Mouse (Mus musculus) right cerebral cortex, postnatal 14 days (tissue): Measurements from ENCODE around the gene Rab31.
A peak's percentile ranks its signal among the peaks of the same experiment; 100 is the strongest.

ENCODE experiments used
- DNase-seq: peaks from one replicate; pipeline ENCODE4 v3.0.0; 2022

Gene Rab31

DNA sequence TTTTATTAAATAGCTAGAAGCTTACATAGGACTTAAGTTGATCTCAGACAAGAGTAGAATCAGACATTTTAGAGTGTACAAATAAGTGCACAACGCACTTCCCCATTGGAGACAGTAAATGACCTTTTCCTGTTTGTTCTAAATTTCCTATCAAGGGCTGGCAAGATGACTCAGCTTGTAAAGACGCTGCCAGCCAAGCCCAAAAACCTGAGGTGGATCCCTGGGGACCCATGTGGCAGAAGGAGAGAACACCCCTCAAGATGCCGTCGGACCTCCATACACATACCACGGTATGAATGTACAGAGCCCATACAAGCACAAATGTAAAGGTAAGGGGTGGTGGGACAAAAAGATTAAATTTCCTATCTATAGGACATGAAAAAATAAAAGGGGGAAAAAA lies 35.4 kb downstream of the Rab31 start:
- no peak for DNase-seq

DNA sequence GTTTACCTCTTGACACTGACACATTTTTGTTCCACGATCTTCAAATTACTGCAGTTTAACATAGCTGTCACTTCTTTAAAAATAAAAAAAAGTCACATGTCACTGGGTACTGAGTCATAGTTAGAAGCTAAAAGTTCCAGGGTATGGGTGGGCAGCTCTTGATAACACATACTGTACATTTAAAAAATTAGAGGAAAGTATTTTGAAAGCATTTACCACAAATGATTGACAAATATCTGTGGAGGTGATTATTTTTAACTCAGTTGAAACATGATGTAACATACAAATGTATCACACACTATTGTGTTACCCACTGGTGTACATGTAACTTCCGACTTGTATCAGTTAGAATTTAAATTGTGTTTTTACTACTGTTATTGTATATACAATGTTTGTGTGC lies 37.5 kb downstream of the Rab31 start:
- no peak for DNase-seq

DNA sequence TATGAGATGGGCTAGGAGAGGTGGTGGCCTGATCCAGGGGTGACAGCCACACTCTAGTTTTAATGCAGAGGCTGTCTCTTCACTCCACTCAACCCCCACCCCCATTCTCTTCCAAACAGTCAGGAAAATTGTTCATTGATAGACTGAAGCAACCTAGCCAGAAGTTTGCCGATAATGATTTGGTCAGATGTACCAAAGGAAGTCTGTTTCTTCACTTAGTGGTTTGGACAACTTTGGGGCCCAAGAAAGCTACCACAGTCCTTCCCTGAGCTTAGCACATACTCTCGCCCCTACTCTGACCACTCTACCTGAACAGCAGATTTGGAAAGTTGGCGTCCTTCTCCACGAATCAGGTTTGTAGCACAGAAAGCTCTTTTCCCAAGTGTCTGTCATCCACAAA lies 39.9 kb downstream of the Rab31 start:
- no peak for DNase-seq

DNA sequence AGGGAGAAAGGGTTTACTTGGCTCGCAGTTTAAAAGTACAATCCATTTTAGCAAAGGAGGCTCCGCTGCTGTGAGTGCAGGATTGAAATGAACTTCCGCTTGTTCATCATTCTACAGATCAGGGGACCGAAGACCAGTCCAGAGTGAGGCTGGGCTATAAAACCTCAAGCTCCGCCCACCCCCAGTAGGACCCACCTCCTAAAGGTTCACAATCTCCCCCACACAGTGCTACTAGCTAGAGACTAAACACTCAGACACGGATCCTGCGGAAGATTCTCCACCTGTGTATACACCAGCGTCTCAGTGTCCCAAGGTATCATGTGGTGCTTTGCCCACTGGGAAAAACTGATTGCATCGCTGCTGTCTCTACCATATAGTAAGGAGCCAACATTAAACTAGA lies 40.8 kb downstream of the Rab31 start:
- no peak for DNase-seq

DNA sequence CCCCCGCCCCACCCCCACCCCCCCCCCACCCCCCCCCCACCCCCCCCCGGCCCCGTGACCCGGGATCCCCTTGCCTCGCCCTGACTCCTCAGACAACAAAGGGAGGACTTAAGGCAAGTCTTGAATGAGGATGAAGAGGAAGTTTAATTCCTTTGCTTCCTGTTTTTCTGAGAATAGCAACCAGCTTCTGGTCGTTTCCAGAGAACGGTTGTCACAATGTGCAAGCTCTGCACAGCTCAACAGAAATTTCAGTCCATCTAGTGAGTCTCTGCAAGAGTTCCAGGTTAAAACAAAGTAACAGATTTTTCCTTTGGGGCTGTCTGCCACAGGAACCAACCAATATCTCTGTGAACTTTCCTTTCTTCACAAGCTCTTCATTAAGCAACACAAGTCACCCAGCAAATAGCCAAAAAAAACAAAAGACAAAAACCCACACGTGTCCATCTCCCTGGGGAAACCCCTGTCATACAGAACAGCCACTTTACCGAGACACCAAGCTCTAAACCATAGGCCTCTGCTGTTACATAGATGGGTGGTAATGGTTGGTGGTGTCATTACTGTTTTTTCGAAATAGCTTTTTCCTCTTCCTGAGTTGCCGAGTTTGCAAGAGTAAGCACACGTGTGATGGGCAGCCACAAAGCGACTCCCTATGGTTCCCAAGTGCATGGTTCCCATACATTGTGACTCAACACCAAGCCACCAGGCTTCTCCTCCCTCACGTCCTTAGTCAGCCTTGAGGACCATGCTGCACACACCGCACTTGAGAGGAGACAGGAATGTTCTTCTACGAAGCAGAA lies 42.4 kb downstream of the Rab31 start:
- no peak for DNase-seq

DNA sequence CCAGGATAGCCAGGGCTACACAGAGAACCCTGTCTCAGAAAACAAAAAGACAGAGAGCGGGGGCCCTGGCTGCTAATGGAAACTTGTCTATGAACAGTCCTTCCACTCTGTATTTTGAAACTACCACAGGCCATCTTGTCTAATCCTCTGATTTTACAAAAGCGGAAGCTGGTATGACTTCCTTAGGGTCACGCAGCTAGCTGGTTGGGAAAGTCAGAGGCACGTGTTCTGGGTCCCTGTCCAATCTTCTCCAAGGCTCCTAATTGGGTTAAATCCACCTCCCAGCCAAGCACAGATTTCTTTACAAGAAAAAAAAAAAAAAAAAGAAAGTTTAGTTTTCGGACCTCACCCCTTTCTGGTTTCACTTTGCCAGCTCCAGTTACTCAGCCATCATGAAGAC lies 45.8 kb downstream of the Rab31 start:
- DNase-seq: no peak

DNA sequence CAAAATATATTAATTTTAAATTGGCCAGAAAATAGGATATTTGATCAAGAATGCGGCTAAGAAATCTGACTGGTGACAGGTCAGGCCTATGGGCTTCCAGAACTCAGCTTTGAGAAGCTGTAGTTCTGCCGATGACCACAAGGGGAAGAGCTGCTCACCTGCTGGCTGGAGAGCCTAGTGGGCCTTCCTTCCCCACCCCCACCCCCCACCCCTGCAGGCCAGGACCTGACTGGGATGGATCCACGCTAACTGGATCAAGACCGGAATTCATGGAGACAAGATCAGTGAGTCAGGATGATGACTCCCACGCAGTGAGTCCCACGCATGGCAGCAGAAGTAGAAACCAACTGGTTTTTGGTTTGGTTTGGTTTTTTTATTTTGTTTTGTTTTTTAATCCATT lies 46.3 kb downstream of the Rab31 start:
- no peak for DNase-seq

DNA sequence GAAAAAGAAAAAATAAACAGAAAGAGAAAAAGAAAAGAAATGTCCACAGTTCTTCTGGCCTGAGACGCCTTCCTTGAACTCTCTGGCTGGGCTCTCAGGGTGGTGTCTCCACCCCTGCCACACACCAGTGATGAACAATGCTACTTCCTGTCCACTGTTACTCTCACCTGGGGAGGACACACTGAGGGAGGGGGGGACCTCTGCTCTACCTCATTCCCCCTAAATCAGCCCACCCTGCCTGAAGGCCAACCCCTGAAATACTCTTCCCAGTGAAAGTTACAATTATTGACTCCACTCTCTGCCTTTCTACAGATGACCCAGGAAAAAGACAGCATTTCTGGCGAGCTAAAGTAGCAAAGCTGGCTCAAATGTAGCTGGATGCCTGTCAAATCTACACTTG lies 46.7 kb downstream of the Rab31 start:
- DNase-seq: no peak

DNA sequence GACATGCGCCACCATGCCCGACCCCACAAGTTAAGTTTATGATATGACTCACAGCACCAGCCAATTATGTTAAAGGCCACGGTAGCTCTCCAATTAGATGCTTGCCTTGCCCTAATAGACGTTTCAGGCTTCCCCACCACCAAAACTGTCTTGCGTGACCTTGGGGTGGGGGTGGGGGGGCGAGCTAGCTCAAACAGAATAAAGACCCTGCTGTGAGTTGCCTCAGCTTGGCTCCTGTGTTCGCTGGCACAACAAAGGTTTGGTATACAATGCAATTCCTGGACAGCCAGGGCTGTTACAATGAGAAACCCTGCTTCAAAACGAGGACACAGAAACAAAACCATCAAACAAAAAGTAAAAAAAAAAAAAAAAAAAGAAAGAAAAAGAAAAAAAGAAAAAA lies 47.2 kb downstream of the Rab31 start:
- DNase-seq: no peak

DNA sequence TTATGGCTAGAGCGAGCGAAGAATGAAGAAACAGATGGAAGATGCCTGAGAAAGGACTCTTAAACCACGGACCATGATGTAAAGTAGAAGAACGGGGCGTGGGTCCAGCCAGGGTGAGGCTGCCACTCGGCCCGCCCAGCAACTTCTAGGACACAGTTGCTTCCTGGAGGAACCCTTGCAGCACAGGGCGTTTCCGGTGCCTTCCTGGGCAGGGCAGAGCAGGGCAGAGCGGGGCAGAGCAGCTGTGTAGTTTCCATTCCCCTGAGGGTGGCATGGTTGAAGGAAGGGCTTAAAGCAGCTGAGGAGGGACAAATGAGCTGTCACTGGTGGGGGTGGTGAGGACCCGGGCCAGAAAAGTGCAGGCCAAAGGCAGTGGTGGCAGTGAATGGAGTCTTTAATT lies 48.3 kb downstream of the Rab31 start:
- no peak for DNase-seq

DNA sequence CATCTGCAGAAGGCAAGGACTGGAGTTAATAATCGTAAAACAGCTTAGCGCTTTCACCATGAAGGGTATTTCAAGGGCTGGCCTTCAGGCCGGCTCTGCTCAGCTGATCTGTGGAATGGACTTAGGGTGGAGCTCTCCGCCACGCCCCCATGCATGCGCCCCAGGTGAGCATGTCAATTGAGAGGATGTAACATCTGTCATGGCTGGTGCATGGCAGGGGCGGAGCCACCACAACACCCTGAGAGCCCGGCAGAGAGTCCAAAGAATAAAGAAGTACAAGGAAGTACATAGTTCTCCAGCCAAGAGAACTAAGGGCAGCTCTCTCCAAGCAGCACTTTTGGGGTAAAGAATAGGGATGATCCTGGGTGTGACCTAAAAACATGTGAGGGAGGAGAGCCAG lies 48.9 kb downstream of the Rab31 start:
- no peak for DNase-seq

DNA sequence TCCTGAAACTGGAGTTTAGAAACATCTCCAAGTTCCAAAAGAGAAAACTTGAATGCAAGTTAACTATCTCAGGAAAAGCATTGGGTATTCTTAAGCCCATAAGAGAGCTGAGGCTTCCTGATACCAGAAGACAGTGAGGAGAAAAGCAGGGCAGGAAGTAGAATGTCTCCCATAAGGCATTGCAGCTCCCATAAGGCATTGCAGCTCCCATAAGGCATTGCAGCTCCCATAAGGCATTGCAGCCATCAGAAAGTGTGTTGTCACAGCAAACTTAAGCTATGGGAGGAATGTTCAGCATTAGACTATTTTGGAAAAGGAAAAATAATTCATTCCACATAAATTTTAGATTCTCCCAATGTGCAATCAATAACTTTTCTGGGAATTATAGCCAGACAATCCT lies 51.2 kb downstream of the Rab31 start:
- DNase-seq: no peak

DNA sequence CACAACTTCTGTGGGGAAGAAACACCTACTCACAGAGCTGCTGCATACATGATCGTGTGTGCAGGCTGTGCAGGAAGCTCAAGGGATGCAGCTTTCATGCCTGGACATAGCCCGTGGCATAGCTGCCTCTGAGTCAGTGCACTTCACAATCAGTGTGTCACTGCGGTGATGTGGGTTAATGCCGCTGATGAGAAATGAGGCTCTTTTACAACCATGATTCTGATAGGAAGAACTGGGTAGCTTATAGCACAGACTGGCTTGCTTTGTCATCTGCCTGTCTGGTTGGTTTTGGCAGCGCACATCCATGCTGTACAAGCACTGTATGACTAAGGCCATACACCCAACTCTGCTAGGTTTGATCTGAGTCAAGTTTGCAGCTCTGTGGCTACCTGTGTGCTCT lies 52.7 kb downstream of the Rab31 start:
- DNase-seq: no peak

DNA sequence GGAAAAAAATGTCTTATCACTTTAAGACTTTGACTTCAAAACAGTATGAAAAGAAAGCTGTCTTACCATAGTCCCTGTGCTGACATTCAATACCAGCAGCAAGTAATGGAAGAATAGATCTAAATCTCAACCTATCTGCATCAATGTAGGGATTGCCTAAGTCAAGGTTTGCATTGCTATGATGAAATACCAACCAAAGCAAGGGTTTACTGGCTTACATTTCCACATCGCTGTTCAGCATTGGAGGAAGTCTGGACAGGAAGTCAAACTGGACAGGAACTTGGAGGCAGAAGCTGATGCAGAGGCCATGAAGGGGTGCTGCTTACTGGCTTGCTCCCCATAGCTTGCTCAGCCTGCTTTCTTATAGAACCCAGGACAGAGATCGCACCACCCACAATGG lies 54.0 kb downstream of the Rab31 start:
- DNase-seq: no peak

DNA sequence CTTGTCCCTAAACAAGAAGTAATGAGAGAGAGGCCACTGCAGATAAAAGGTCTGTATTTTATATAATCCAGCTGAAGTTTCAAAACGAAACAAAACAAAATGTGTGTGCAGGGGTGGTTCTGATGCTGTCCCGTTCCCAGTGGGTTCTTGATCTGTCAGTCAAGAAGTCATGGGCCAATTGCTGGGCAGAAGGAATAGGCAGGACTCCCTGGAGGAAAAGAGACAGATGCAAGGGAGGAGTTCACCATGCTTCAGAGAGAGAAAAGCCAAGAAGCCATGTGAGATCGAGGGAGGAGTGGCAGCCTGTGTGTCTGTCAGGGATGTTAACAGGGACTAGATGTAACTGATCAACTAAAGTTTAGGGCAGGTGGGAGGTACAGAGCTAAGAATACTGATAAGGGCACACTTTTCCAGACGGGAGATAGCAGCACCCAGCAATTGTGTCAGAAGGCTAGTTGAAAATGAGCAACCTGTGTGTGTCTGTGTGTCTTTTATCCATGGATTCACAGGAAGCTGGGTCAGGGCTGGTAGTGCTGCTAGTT lies 54.8 kb downstream of the Rab31 start:
- DNase-seq: no peak

DNA sequence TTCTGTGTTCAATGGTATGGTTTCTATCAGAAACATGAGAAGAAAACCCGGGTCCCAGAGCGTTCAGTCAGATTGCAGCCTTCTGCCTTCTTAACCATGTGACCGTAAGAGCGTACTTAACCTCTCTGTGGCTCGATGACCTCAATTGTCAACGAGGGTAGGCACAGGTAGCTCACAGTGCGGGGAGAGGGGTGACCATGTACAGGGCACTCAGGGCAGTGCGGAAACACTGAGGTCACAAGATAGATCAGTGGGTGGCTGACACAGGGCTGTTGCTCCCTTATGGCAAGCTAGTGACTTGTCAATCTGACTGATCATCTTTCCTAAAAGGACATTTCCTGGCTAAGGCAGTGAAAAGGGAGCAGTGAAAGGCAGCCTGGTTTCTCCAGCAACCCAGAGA lies 58.5 kb downstream of the Rab31 start:
- no peak for DNase-seq

DNA sequence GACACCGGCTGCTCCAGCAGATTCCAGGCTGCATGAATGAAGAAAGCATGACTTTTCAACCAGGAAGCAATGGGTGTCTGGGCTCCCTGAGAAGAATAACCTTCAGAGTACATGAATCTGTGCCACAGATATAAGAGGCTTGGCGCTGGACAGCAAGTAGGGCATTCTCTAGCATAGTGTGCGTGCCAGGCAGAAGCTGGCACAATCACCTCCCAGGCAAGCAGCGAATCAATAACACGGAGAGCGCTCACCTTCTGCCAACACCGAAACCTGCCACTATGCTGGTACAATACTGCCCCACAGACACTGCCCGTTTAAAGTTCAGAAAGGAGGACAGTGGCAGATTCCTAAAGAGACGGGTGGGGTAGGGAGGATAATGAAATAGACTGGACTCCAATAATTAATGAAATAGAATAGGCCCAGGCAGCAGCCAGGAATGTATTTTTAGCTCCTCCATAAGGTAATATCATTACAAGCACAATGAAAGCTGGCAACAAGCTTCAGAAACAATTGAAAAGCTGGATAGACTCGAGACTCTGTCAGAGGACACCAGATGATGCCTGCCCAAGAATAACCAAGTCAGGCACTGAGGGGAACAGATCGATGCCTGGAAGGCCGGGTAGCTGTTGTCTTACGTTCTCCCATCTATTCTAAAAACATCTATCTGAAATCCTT lies 59.6 kb downstream of the Rab31 start:
- DNase-seq: no peak

DNA sequence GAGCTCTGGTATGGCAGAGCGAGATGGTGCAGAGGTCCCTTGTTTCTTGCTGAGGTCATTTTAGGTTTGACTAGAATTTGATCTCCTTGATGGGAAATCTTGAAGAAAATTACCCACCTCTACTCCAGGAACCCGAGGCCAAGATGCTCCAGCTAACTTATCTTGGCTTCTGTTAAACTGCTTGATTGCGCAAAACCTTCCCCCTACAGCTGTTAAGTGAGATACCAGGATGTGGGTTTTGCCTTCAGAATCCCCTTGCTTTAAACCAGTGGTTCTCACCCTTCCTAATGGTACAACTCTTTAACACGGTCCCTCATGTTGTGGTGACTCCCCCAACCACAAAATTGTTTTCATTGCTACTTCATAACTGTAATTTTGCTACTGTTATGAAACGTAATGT lies 60.8 kb downstream of the Rab31 start:
- no peak for DNase-seq

DNA sequence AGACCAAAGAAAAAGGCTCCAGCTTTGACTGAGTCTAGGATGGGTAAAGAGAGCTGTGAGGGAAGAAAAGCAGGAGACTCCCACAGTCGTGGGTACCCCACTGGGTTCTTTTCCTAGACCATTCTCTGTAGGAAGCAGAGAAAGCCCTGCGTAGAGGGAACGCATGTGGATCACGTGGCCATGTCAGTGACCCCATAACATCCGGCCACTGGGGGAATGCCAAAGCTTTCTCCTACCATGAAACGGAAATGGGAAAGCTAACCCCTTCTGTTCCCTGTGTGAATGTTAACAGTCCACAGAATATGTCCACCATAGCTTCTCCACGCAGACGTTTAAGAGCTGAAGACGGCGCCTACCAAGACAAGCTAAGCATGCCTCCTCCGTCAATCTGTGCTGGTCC lies 62.0 kb downstream of the Rab31 start:
- DNase-seq: no peak

DNA sequence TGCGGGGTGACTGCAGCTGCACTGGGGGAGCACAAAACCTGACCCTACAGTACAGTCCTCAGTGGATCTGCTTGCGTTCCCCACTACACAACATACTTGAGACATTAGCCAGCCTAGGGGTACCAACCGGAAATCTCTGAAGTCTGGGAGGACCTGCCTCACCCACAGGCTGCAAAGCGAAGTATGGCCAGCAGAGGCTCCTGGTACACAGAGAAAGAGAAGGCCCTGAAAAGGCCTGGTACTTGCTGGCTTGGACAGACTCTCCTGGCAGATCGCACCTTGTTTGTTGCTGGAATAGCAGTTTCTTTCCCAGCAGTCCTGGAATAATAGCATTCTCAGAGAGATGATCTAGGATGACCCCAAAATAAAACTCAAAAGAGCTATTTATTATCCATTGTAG lies 66.3 kb downstream of the Rab31 start:
- DNase-seq: peak; percentile 74

DNA sequence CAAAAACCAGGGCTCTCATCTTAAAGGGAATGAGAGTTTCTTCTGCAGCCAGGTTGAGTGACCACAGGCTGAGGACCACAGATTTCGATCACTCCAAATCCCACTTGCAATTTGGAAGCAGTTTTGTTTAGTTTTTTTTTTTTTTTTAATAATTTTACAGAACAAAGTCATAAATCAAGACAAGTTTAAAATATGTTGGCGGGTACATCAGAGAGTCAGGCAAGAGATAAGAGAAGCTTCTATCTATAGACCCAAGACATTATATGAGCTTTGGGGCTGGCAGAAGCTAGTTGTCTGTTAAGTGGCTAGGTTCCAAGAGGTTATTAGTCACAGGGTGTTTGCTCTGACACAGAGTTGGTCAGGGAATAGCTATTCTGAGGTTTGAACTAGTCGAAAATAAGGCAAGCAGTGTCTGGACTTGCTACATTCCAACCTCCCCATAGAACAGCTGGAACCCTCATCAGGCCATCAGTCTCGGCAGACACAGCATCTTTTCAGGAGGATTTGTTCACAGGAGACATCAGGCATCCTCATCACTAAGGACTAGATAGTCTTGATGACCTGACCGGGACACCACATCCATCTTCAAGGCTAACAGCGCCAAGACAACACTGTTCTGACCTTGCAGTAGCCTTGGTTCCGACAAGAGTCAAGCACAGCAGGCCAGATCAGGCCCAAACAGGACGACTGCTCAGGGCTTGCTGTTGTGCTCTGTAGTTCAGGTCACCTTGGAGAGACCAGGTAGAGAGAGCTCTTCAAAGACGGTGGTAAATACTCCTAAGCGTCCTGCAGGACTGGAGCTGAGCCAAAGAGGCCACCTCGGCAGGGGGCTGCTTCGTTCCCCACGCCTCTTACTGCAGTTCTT lies 68.8 kb downstream of the Rab31 start:
- DNase-seq: no peak

DNA sequence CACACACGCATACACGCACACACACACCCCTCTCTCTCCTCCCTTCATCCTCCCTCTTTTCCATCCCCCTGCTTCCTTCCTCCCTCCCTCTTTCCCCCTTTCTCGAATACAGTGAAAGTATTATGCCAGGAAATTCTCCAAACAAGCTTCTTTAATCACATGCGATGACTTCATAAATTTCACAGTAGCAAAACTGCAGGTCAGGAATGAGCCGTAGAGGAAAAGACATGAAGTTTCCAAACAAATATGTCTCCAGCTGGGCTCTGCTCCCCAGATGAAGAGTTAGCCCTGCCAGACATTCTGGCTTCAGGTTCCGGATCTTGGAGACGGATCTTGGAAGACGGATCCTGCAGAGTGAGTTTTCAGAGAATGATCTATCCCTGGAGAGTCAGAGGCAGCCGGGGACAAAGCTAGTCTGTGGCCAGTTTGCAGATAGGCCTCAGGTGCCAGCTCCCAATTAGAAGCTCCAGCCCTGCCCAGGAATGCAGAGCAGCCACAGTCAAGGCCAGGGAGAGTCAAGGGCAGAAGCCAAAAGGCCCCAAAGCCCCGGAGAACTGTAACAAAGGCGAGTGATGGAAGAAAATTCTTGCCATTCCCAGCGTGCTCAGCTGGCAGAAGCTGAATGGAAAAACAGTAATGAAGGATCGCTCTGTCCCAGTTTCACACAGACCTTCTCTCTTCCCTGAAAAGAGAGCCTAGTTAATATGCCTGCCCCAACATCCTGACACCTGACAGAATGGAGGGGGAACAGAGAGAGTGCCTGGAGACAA lies 70.6 kb downstream of the Rab31 start:
- DNase-seq: no peak

DNA sequence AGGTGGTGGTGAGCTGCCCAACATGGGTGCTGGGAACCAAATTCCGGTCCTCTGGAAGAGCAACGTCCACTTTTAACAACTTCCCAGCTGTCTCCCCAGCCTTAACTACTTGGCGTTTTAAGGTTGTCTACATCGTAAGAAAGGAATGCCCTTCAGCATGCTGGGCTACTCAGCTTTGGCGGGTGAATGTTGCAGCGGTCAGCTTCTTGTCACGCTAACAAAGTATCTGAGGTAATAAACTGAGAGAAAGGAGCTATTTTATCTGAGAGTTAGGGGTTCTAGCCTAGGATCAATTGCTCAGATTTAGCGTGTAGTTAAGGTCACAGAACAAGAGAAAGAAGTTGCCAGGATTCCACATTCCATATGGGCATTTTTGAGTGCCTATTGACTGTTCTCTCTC lies 71.2 kb downstream of the Rab31 start:
- no peak for DNase-seq
